Mouse (Mus musculus) mesoderm, embryonic 11.5 days (tissue): ENCODE measurements around the gene Itga1.

Experiments used
- DNase-seq: peaks from one replicate; pipeline ENCODE4 v3.0.0-alpha.2; 2012; ENCODE audit warnings: low read depth, low spot score

The Itga1 gene

GRCm38 (mm10) chr13:114992260-114993014 lies 109.3 kb downstream of the Itga1 start:
- DNase-seq: peak; percentile 29

- no peak for DNase-seq
Measured at GRCm38 (mm10) chr13:114987668-114988067, 114.1 kb downstream of the Itga1 start.

DNA sequence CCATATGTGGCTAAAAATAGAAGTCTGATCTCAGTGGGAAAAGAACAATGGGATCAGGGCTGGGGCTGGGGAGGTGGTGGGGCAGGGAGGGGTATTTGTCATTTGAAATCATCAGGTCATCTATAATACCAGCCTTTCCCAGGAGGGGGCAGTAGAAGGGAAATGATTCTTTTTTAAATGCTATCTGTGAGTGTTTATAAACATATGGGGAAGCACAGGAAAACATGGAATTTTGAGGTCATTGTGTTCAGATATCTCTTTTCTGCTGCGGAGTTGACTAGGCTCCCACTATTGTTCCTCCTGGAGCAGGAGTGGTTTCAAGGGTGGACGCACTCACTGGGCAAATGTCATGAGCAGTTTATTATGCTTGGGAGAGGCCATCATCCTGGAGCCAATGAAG lies 114.6 kb downstream of the Itga1 start:
- peak; percentile 16 for DNase-seq

GRCm38 (mm10) chr13:114984658-114985057 lies 117.1 kb downstream of the Itga1 start:
- DNase-seq: no peak

- DNase-seq: no peak
Measured at GRCm38 (mm10) chr13:114983116-114983515, 118.6 kb downstream of the Itga1 start.

- DNase-seq: peak; percentile 37
Measured at GRCm38 (mm10) chr13:114980831-114981419, 120.8 kb downstream of the Itga1 start.

DNA sequence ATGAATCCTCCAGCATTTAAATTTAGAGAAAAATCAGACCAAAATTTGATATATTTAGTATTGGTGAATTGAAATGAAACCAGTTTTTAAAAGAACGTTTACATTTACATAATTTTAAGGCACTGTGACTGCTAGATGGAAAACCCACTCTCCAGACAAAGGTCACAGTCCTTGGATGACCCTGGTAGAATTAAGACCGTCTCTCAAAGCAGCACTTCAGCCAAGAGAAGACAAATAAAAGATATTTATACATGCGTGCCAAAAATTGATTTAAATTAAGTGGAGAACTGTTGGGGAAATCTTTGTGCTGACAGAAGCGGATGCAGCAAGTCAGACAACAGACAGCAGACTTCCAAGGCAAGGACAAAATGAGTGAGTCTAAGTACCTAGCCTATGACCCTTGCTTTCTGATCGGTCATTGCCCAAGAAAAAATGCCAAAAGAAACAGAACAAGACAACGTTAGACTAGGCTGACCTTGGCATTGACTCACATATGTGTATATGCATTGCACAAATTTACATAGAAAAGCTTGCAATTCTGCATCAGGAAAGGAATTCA lies 127.2 kb downstream of the Itga1 start:
- no peak for DNase-seq

GRCm38 (mm10) chr13:114971905-114972304 lies 129.9 kb downstream of the Itga1 start:
- no peak for DNase-seq

GRCm38 (mm10) chr13:114964233-114964632 lies 137.5 kb downstream of the Itga1 start:
- DNase-seq: peak; percentile 73

- DNase-seq: no peak
Measured at GRCm38 (mm10) chr13:114954516-114954915, 147.2 kb downstream of the Itga1 start.

GRCm38 (mm10) chr13:114933541-114933940 lies 168.2 kb downstream of the Itga1 start:
- no peak for DNase-seq

DNA sequence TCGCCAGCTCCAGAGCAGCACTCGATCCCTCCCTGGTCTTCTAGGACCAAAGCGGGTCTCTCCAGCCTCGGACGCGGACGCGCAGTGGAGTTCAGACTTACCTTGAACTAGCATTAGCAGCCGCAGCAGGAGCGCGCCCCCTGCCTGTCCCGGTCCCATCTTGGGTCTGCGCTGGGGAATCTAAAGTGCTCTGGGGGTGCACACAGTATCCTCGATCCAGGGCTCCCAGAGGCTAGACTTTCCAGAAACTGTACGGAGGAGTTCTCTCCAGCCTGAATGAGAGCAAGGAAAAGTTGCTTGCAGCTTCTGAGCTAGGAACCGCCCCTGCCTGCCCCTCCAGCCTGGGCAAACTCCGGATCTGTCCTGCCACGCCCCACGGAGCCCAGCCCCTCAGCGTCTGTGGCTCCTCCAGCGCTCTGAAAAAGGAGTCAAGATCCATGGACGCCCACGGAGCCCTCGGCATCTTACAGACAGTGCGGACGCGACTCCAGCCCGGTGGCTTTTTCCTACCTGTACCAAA lies 169.9 kb downstream of the Itga1 start, which contains the start of gene Itga2:
TSS of gene Itga2 (minus strand) at position 326 of the 520 bp plus-strand sequence.
- DNase-seq: peak; percentile 53

DNA sequence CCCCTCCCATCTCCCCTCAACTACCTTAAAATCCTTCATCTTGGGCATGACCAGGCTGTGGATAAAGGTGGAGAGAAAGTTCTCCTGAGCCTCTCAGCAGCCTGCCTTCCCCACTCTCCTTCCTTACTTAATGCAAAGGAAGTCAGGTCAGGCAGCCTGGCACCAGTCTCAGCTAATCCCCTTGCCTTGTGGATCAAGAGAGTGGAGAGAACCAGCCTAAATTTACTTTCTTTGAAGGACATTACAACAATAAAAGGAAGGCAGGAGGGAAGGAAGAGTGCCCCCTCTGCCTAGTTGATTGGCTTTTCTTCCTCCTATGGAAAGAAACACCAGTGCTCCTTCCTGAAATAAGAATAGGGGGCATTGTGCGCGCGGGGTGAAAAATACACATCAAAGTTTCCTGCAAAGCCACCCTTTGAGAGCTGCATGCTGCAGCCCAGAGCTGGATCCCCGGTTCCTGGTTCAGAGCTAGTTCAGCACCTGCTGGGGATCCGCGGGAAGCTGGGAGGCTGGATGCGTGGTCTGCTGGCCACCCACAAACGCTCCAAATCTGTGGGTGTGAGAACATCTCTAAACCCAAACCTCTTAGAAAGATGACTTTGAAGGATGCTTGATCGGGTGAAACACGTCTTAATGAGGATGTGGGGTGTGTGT lies 170.6 kb downstream of the Itga1 start:
- peak; percentile 15 for DNase-seq

DNA sequence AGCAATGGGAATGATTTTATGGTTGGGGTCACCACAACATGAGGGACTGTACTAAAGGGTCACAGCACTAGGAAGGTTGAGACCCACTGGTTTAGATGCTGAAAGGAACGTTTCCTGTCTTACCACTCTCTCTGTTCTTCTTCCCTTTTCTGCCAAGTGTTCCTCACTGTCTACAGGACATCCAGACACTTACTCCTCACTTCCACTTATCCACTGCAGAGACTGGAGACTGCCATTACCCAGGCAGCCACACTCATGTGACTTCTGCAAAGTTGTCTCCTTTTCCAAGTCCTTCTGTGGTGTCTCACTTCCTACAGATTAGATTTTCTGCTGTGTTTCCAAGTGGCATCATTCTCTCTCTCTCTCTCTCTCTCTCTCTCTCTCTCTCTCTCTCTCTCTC lies 177.0 kb downstream of the Itga1 start:
- DNase-seq: no peak

DNA sequence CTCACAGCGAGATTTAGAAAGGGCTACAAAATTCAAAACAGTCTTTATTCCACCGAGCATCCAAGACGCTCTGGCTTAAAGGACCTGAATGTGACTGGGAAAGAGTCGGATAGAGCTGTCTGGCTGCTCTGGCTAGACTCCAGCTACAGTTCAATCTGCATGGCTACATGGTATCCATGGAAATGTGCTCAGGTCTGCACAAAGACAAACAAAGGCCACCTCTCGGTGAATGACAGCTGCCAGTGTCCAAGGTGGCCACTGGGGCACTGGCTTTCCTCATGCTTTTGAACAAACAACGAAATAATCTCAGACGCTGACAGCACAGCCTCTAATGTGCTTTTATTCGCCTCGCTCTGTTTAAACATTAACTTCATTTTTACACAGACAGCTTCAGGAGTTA lies 178.4 kb downstream of the Itga1 start:
- DNase-seq: peak; percentile 41

- DNase-seq: no peak
Measured at GRCm38 (mm10) chr13:114915767-114916166, 186.0 kb downstream of the Itga1 start.

GRCm38 (mm10) chr13:114914963-114915362 lies 186.8 kb downstream of the Itga1 start:
- no peak for DNase-seq

DNA sequence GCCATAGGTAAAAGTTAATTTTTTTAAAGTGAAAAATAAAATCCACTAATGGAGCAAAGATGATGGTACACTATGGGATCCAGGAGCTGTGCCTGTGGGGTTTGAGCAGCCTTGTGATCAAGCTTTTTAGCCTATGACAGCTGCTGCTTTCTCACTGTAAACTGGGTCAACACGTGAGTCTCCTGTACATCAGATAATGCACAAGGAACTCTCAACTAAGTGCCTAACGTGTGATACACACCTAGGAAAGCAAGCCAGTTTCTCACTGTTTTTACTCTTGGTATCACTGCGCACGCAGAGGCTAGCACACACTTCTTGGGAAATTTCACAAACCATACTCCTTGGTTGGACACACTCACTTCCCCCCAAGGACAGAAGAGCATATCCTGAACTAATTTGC lies 187.2 kb downstream of the Itga1 start:
- no peak for DNase-seq

GRCm38 (mm10) chr13:114910629-114911028 lies 191.1 kb downstream of the Itga1 start:
- no peak for DNase-seq

GRCm38 (mm10) chr13:114909514-114909913 lies 192.2 kb downstream of the Itga1 start:
- DNase-seq: no peak

GRCm38 (mm10) chr13:114907876-114908275 lies 193.9 kb downstream of the Itga1 start:
- no peak for DNase-seq
